Mouse (Mus musculus) bone marrow macrophage, adult 2 months (primary cell): ENCODE data around the gene 4930556J24Rik. TPM values are rescaled to one million over a fixed set of nuclear protein-coding genes. Genes with fewer than 3 reads are reported as not detected.
A peak's percentile ranks its signal among the peaks of the same experiment; 100 is the strongest.

Experiments
- H3K27ac ChIP-seq: 2 replicates; pipeline ENCODE4 v1.5.1; 2012; ENCODE audit warnings: low read depth, low read length; ENCODE audit not compliant: insufficient read depth
- H3K4me1 ChIP-seq: 2 replicates; pipeline ENCODE4 v1.6.1; 2012; ENCODE audit warnings: low read length; ENCODE audit not compliant: control insufficient read depth, insufficient read depth
- H3K4me3 ChIP-seq: 2 replicates; pipeline ENCODE4 v1.5.1; 2012; ENCODE audit warnings: mild to moderate bottlenecking, low read length, moderate library complexity; ENCODE audit not compliant: insufficient read depth
- CTCF ChIP-seq: IDR thresholded peaks from 2 replicates; pipeline ENCODE4 v1.5.1; 2012; ENCODE audit warnings: low read depth, mild to moderate bottlenecking, low read length, moderate library complexity
- POLR2A ChIP-seq: IDR thresholded peaks from 2 replicates; pipeline ENCODE4 v1.6.1; 2012; ENCODE audit warnings: mild to moderate bottlenecking, low read depth, low read length, borderline replicate concordance
- polyA plus RNA-seq: library from polyadenylated mRNA; stranded (reverse); fragments of >200 nt; gene quantifications from 2 replicates; pipeline ENCODE4 v1.2.4, GENCODE M21; 2012; ENCODE audit not compliant: missing spikeins, insufficient read depth, insufficient read length

The 4930556J24Rik gene
- polyA plus RNA-seq, 1 experiment: not detected

DNA sequence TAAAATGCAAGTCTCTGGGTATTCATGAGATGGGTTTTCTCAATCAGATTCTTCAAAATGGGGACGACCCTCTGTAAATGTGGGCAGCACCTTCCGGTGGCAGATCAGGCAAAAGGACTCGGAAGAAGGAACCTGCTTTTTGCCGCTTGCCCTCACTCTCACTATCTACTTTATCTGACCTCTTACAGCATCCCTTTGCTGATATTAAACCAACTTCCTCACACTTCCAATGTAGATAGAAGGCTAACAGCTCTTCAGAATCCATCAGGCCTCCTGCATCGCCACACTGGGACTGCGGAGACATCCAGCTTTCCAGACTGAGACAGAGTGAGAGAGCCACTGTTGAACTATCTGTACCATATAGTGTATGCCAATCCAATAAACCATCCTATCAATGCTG is 53.8 kb downstream of the 4930556J24Rik start:
- Histone ChIP-seq H3K27ac (no peak overlapping the region), H3K4me1 (no peaks in the 10 kb centered on the region), H3K4me3 (no peak overlapping the region)
- no peak for TF ChIP-seq POLR2A
- no peak for TF ChIP-seq CTCF

DNA sequence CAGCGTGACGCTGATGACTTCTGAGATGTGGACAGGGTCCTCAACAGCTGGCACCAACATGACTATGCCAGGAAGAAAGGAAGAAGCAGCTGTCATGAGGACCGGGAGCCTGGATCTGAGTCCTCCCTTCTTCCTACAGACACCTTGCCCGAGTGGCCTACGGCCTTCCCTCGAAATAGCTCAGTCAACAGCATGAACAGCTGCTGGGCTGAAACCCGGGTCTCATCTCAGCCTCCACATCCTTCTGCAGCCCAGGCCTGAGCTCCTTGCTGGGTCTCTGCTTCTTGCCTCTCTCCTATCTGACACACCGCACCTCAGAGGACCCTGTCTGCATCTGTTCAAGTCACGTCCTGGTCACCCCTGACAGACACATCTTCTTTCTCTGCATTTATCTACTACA is 54.5 kb downstream of the 4930556J24Rik start:
- no peak overlapping the region for H3K27ac ChIP-seq
- no peak for TF ChIP-seq CTCF
- TF ChIP-seq POLR2A: no peak
- H3K4me1 ChIP-seq: no peaks in the 10 kb centered on the region
- no peak overlapping the region for H3K4me3 ChIP-seq

- H3K4me3 ChIP-seq: no peak overlapping the region
- TF ChIP-seq CTCF: peak; percentile 84
- no peak for TF ChIP-seq POLR2A
- no peak overlapping the region for H3K27ac ChIP-seq
Observed at GRCm38 (mm10) chr11:3921281-3921850, 55.2 kb downstream of the 4930556J24Rik start.

GRCm38 (mm10) chr11:3920476-3920875 is 56.1 kb downstream of the 4930556J24Rik start:
- Histone ChIP-seq H3K27ac (no peak overlapping the region), H3K4me1 (peaks cover 3% of the 10 kb centered on the region; the same call in 1 of the 2 replicates), H3K4me3 (no peak overlapping the region)
- TF ChIP-seq POLR2A (no peak), CTCF (no peak)

More at GRCm38 (mm10) chr11:3921281-3921850, 55.2 kb downstream of the 4930556J24Rik start:
- no peaks in the 10 kb centered on the region for H3K4me1 ChIP-seq

GRCm38 (mm10) chr11:3918738-3919137 is 57.8 kb downstream of the 4930556J24Rik start:
- TF ChIP-seq CTCF: 0 out of 2 replicates have a peak, but pooled peaks have one; percentile 9
- no peak for TF ChIP-seq POLR2A
- no peak overlapping the region for H3K4me3 ChIP-seq
- H3K4me1 ChIP-seq: peaks cover 4% of the 10 kb centered on the region; the same call in 1 of the 2 replicates
- H3K27ac ChIP-seq: no peak overlapping the region

- Histone ChIP-seq H3K4me3 (peak within 1 kb of the TSS; percentile 76), H3K27ac (peak within 1 kb of the TSS; percentile 88), H3K4me1 (peaks cover 26% of the 10 kb centered on the region)
- peak; percentile 95 for TF ChIP-seq CTCF
- TF ChIP-seq POLR2A: no peak
Observed at GRCm38 (mm10) chr11:3914109-3914840, 62.3 kb downstream of the 4930556J24Rik start, which contains the start of gene Slc35e4. Gene Slc35e4, minus strand, starts transcription at chr11:3914664.

DNA sequence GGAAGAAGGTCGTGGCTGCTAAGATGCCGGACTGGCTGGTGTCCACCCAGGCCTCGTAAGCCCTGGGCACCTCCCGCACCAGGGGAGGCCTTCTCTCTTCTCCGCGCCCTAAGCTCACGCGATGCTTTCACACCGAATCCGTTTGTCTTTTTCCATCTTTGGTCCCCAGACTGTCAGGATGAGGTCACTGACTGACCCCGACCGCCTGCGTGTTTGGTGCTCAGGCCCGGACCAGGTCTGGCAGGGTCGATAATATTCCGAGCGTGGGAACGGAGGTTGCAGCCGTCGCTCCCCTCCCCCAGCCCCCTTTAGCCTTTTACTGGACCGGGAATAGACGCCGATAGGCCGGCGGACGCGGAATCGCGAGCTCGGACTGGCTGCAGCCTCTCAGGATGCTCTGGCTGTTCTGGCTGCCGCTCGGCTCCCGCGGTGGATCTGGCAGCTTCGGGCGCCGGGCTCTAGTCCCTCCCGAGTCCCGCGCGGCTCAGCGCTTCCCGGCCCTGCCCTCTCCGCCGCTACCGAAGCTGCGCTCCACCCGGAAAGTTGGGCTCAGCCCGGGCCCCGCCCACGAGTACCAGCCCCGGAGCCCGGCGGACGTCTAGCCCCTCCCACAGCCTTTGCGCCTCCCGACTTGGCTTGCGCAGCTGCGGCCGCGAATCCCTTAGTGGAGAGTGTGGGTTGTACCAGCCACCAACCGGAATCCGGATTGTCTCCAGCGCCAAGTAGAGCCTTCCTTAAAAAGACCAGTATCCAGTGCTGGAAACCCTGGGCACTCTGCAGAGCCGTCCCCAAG is 63.1 kb downstream of the 4930556J24Rik start:
- Histone ChIP-seq H3K27ac (peak overlapping the region; percentile 88), H3K4me1 (peaks cover 34% of the 10 kb centered on the region), H3K4me3 (peak overlapping the region; percentile 76)
- TF ChIP-seq POLR2A: no peak
- no peak for TF ChIP-seq CTCF

GRCm38 (mm10) chr11:3912875-3913271 is 63.7 kb downstream of the 4930556J24Rik start:
- H3K4me3 ChIP-seq: peak overlapping the region; percentile 76
- peaks cover 35% of the 10 kb centered on the region for H3K4me1 ChIP-seq
- H3K27ac ChIP-seq: peak overlapping the region; percentile 70
- TF ChIP-seq POLR2A (no peak), CTCF (no peak)

DNA sequence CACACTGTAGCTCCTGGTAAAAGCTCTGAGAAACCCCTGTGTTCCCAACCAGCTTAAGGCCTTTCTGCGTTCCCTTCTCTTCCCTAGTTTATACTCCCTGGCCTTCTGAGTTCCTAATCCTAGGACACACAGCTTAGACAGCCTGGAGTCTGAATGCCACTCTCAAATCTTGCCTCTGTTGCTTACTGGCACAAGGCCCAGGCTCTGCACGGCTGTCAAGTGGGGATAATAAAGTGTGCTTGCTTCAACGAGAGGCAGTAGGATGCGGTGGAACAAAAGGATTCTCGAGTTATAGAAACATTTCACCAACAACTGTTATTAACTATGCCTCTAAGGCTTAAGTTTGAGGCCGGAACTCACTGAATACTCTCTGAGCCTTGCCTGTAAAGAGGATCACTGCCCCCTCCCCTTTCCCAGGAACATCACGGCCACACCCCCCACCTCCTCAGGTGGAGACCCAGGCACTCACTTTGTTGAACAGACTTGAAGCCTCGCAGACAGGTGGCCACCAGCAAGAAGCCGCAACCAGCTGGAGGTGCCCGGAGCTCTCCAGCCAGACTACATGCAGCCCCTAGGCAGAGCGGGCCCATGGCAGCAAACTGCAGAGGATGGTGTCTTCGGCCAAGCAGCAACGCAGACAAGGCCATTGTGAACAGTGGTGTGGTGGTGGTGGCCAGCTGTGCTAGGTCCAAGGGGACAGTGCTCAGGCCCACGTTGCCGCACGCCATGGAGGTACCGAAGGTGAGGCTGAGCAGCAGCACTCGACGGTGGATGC is 64.3 kb downstream of the 4930556J24Rik start:
- no peak for TF ChIP-seq CTCF
- TF ChIP-seq POLR2A: no peak
- Histone ChIP-seq H3K27ac (peak overlapping the region; percentile 70), H3K4me1 (peaks cover 35% of the 10 kb centered on the region), H3K4me3 (peak overlapping the region; percentile 76)

- H3K27ac ChIP-seq: peak overlapping the region; percentile 79
- peak overlapping the region; percentile 76 for H3K4me3 ChIP-seq
- peaks cover 35% of the 10 kb centered on the region for H3K4me1 ChIP-seq
Observed at GRCm38 (mm10) chr11:3911440-3911839, 65.1 kb downstream of the 4930556J24Rik start.
